Mouse (Mus musculus) neutrophil, adult 59 days (primary cell): ENCODE data around the gene Ano6. TPM values are rescaled to one million over a fixed set of nuclear protein-coding genes. Genes with fewer than 3 reads are reported as not detected.

ENCODE experiments used
- total RNA-seq, 2 experiments: library from RNA; stranded (reverse); gene quantifications; 1 replicate in 1 of 2; 2 replicates in 1 of 2; pipeline ENCODE4 v1.2.4; 2023

Gene Ano6
- total RNA-seq = 10 to 100 TPM; 86.7 to 88.8 TPM

GRCm38 (mm10) chr15:95790529-95791071 is at the start of gene Ano6:
Gene Ano6 (plus strand): TSS chr15:95790843.

Other genes starting within 250 kb of the Ano6 start
- gene Dbx2, start 134.9 kb upstream of the Ano6 start, total RNA-seq = not detected